Comparison of ENCODE assay signal across 14 mouse cellular contexts in genomic region chr1:51769815-51770503, GRCm38 (mm10).
"Had no signal": no experiment of that assay in that cellular context is flagged by ENCODE, and none has a peak within 500 bp of the region (broad histone marks: within the 10 kb centered on the region; RNA-seq: fewer than 3 reads in every experiment).

No protein-coding gene starts in this region.

- H3K27ac ChIP-seq: limb, embryonic 15.5 days; liver, embryonic 15.5 days; midbrain, embryonic 10.5 days; neural tube, embryonic 15.5 days had no signal

- H3K4me1 ChIP-seq: limb, embryonic 15.5 days; liver, embryonic 15.5 days; midbrain, embryonic 10.5 days; neural tube, embryonic 15.5 days had no signal

- H3K4me2 ChIP-seq: limb, embryonic 15.5 days; liver, embryonic 15.5 days; lung, embryonic 14.5 days; neural tube, embryonic 15.5 days had no signal

- H3K27me3 ChIP-seq: limb, embryonic 15.5 days; liver, embryonic 15.5 days; neural tube, embryonic 15.5 days had no signal

- H3K9me3 ChIP-seq: limb, embryonic 15.5 days; liver, embryonic 15.5 days; midbrain, embryonic 10.5 days; neural tube, embryonic 15.5 days had no signal

- H3K4me3 ChIP-seq: limb, embryonic 15.5 days; liver, embryonic 15.5 days; midbrain, embryonic 10.5 days; myocyte; neural tube, embryonic 15.5 days had no signal

- H3K9ac ChIP-seq: limb, embryonic 15.5 days; liver, embryonic 15.5 days; lung, embryonic 14.5 days; neural tube, embryonic 15.5 days had no signal

- DNase-seq: kidney, postnatal 14 days; layer of hippocampus, postnatal 36 days; lung, embryonic 14.5 days; lung, postnatal 10 days; lung, postnatal 4 days; midbrain, embryonic 14.5 days; right cerebral cortex, adult 18-20 months; right cerebral cortex, postnatal 25 days; thymus, postnatal 14 days had no signal
